Mouse (Mus musculus) embryonic facial prominence, embryonic 10.5 days (tissue): ENCODE results near the gene Cyth1. TPM values are rescaled to one million over a fixed set of nuclear protein-coding genes. Genes with fewer than 3 reads are reported as not detected.

Experiments used
- DNase-seq: peaks from one replicate; pipeline ENCODE4 v3.0.0-alpha.2; 2017; ENCODE audit warnings: low spot score
- H3K27ac ChIP-seq: fragments of 300-500 bp; sonication (generic); replicated peaks from 2 replicates; pipeline ENCODE4 v1.5.1; 2016; ENCODE audit warnings: mild to moderate bottlenecking
- H3K27me3 ChIP-seq: fragments of 300-500 bp; sonication (generic); replicated peaks from 2 replicates; pipeline ENCODE4 v1.6.1; 2016; ENCODE audit warnings: low read depth, mild to moderate bottlenecking; ENCODE audit not compliant: poor library complexity, severe bottlenecking
- H3K36me3 ChIP-seq: fragments of 300-500 bp; sonication (generic); replicated peaks from 2 replicates; pipeline ENCODE4 v1.6.1; 2016; ENCODE audit warnings: mild to moderate bottlenecking, moderate library complexity
- H3K4me1 ChIP-seq: fragments of 300-500 bp; sonication (generic); 2 replicates; pipeline ENCODE4 v1.6.1; 2016
- H3K4me3 ChIP-seq: fragments of 300-500 bp; sonication (generic); 2 replicates; pipeline ENCODE4 v1.5.1; 2016; ENCODE audit warnings: mild to moderate bottlenecking, moderate library complexity
- H3K9me3 ChIP-seq: fragments of 300-500 bp; sonication (generic); 2 replicates; pipeline ENCODE4 v1.6.1; 2016; ENCODE audit warnings: mild to moderate bottlenecking
- WGBS: fragments of 180-500 bp; shearing (Covaris S2); methylation state at CpG from one replicate; pipeline ENCODE4 v1.1.7; 2016; 5-methylcytosine and 5-hydroxymethylcytosine counted together
- polyA plus RNA-seq: library from polyadenylated mRNA; unstranded; fragments of >200 nt; fragmentation: Nextera tagmentation; extraction: Ambion mirVana; gene quantifications from 2 replicates; pipeline ENCODE4 v1.2.1, GENCODE M21; 2016

Cyth1 gene
- polyA plus RNA-seq, 1 experiment from 2014 or later: 15.8 TPM

GRCm38 (mm10) chr11:118151423-118152180 lies 96.8 kb downstream of the Cyth1 start:
- no peaks in the 10 kb centered on the region for H3K36me3 ChIP-seq
- no peak for DNase-seq
- peaks cover 9% of the 10 kb centered on the region; the same call in 1 of the 2 replicates for H3K9me3 ChIP-seq
- no peaks in the 10 kb centered on the region for H3K27me3 ChIP-seq
- WGBS: 90% methylated on average over 5 of the region's 5 CpGs
- no peaks in the 10 kb centered on the region for H3K4me1 ChIP-seq
- no peak overlapping the region for H3K4me3 ChIP-seq
- H3K27ac ChIP-seq: no peak overlapping the region

DNA sequence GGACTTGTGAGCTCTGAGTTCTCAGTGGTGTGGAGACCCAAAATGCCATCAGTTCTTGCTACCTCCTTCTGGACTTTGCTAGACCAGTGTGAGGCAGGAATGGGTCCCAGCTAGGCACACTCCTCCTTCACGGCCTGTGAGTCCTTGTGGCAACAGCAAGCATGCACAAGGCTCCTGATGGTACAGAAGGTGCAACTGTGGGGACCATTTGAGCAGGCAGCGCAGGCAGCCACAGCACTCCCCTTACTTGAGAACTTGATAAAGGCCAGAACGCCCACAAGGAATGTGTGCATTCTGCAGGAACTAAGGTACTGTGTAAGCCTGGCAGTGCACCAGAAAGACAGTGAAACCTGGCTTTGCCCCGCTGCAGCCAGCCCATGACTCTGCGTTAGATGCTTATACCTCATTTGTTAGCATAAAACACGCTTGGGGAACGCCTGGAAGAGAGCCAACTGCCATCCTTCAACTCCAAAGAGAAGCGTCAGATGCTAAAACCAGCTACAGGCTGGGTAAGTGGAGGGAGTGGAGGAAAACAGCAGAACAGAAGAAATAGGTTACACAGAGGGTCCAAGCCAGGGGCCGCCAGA lies 98.2 kb downstream of the Cyth1 start:
- H3K36me3 ChIP-seq: no peaks in the 10 kb centered on the region

DNA sequence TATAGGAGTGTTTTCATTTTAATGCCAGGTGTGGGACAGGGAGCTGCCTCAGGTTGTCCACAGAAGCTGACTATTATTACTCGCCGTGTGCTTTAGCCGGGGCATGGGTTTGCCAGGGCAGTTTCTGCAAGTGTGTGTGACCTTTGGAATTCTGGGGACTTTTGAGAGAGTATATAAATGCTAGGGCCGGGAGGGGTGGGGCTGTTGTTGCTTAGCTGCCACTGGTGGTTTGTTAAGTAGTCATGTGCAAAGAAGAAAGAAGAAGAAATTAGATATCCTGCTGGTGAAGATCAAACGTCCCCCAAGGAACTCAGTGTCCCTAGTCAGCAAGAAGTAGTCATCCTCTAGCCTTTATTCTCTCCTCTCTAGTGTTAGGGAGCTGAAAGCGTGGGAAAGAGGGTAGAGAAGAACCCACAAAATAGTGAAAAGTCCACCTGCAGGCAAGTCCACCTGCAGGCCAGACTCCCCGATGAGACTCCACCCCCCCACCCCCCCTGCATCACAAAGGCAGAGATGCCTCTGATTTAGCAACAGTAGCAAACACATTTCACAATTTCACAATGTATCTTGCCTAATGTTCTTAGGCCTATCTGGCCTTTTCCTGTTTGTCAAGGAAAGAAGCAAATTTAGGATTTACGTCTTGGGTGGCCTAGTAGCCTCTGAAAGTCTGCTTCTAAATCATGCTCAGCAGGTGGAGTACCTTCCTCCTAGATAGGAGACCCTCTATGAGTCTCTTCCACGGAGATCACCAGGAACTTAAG lies 100.3 kb downstream of the Cyth1 start:
- Histone ChIP-seq H3K27me3 (no peaks in the 10 kb centered on the region), H3K36me3 (no peaks in the 10 kb centered on the region), H3K9me3 (peaks cover 7% of the 10 kb centered on the region; the same call in 1 of the 2 replicates), H3K4me1 (no peaks in the 10 kb centered on the region), H3K27ac (no peak overlapping the region), H3K4me3 (no peak overlapping the region)
- 68% methylated on average over 9 of the region's 9 CpGs for WGBS
- DNase-seq: no peak

More for the DNA sequence above, 98.2 kb downstream of the Cyth1 start:
- Histone ChIP-seq H3K27ac (no peak overlapping the region), H3K4me1 (no peaks in the 10 kb centered on the region), H3K27me3 (no peaks in the 10 kb centered on the region), H3K9me3 (peaks cover 7% of the 10 kb centered on the region; the same call in 1 of the 2 replicates), H3K4me3 (no peak overlapping the region)
- DNase-seq: no peak
- 89% methylated on average over 9 of the region's 9 CpGs for WGBS

GRCm38 (mm10) chr11:118146446-118146845 lies 101.9 kb downstream of the Cyth1 start:
- peaks cover 7% of the 10 kb centered on the region; the same call in 1 of the 2 replicates for H3K9me3 ChIP-seq
- no peak overlapping the region for H3K27ac ChIP-seq
- H3K36me3 ChIP-seq: no peaks in the 10 kb centered on the region
- WGBS: 91% methylated on average over 10 of the region's 10 CpGs
- peaks cover 7% of the 10 kb centered on the region; the same call in 1 of the 2 replicates for H3K4me1 ChIP-seq
- no peak overlapping the region for H3K4me3 ChIP-seq
- no peak for DNase-seq
- no peaks in the 10 kb centered on the region for H3K27me3 ChIP-seq

- Histone ChIP-seq H3K4me1 (peaks cover 11% of the 10 kb centered on the region), H3K27ac (0 out of 2 replicates have a peak overlapping the region, but pooled peaks have one; percentile 32), H3K36me3 (no peaks in the 10 kb centered on the region), H3K27me3 (no peaks in the 10 kb centered on the region), H3K4me3 (no peak overlapping the region), H3K9me3 (peaks cover 2% of the 10 kb centered on the region; the same call in 1 of the 2 replicates)
- WGBS: 82% methylated on average over 16 of the region's 16 CpGs
- no peak for DNase-seq
These were observed 102.5 kb downstream of the Cyth1 start for GRCm38 (mm10) chr11:118145771-118146351.

DNA sequence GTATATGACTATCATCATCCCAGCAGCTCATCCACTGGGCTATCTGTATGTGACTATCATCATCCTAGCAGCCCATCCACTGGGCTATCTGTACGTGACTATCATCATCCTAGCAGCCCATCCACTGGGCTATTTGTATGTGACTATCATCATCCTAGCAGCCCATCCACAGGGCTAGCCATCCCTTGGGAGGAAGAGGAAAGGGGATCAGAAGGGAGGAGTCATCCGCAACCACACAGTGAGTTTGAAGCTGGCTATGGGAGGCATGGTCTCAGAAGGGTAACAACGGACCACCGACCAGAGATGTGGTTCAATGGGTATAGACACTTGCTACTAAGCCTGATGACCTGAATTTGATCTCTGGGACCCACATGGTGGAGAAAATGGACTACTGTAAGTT lies 103.3 kb downstream of the Cyth1 start:
- WGBS: 92% methylated on average over 4 of the region's 4 CpGs
- no peaks in the 10 kb centered on the region for H3K36me3 ChIP-seq
- H3K27ac ChIP-seq: no peak overlapping the region

DNA sequence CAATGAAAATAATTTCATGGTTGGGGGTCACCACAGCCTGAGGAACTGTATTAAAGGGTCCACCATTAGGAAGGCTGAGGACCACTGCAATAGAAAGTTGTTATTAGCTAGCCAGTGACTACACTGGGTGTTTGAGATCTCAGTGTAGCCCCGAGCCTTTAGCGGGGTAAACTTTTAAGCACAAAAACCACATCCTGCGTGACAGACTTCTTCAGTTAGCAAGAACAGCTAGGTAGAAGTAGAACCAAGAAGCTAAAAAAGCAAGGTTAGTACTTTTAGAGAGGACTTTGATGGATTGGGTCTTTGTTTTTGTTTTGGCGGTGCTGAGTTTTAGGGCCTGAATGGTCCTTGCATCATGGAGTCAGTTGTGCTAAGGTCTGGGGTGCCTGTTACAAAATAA lies 104.7 kb downstream of the Cyth1 start:
- DNase-seq: no peak
- Histone ChIP-seq H3K36me3 (no peaks in the 10 kb centered on the region), H3K4me1 (peaks cover 18% of the 10 kb centered on the region), H3K27me3 (no peaks in the 10 kb centered on the region), H3K4me3 (no peak overlapping the region), H3K9me3 (peaks cover 3% of the 10 kb centered on the region; the same call in 1 of the 2 replicates), H3K27ac (no peak overlapping the region)
- WGBS: 93% methylated on average over 4 of the region's 4 CpGs

More for the DNA sequence above, 103.3 kb downstream of the Cyth1 start:
- DNase-seq: no peak
- no peak overlapping the region for H3K4me3 ChIP-seq
- no peaks in the 10 kb centered on the region for H3K9me3 ChIP-seq
- peaks cover 18% of the 10 kb centered on the region for H3K4me1 ChIP-seq
- H3K27me3 ChIP-seq: no peaks in the 10 kb centered on the region

DNA sequence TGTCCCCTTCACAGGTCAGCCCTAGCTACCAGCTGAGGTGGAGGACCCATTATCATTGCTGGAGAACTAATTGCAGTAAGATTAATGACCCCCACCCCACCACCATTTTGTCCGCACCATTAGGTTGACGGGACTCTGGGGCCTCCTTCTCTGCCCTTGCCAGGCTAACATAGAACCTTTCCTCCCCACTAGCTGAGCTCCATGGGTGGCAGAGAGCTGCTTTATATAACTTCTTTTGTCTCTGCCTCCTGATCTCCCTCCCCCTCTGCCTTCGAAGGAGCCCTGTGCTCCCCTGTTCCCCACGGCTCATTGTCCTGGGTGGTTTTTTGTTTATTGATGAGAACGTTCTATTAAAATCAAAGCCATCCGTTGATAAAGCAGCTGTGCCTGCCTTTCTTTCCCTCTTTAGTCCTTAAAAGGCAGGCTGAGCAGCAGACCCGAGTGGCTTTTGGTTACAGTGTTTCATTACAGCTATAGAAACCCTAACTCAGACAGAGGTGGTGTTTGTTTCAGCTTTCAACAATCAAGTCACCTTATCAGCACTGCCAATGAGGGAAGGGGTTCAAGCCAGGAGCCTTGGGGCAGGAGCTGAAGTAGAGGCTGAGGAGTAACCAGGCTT lies 105.7 kb downstream of the Cyth1 start:
- 32% methylated on average over 7 of the region's 7 CpGs for WGBS
- peaks cover 18% of the 10 kb centered on the region for H3K4me1 ChIP-seq
- no peak for DNase-seq
- H3K36me3 ChIP-seq: no peaks in the 10 kb centered on the region
- no peak overlapping the region for H3K4me3 ChIP-seq
- peaks cover 5% of the 10 kb centered on the region; the same call in 1 of the 2 replicates for H3K9me3 ChIP-seq
- H3K27me3 ChIP-seq: no peaks in the 10 kb centered on the region
- H3K27ac ChIP-seq: no peak overlapping the region; the same call in 1 of the 2 replicates

DNA sequence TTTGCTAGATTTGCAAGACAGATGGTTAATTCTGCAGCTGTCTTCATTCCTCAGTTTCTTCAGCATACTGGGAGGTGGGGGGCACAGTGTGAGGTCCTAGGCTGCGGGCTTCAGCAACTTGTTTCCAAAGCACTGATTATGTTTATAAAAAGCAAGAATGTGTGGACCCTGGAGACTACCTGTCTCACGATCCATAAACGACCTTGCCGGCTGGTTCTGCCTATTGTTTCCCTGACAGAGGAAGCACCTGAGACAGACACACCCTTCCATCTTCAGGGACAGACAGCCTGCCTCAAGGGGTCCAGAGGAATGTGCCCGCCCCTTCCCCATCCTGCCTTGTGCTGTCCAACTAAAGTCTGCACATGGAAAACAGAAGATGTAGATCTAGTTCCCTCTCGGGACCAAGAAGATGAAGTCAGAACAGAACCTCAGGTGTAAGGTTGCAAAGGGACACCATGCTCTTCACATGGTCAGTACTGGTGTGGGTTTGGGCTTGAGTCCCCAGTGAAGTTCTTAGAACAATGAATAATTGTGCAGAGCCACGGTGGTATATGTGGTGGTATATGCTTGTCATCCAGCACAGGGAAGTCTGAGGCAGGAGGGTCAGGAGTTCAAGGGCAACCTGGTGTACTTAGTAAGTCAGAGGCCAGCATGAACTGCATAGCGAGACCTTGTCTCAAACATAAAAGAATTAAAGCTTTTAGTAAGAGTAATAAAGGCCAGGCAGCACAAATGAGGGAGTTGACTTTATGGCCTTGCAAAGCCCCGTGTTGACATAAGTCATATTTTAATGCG lies 107.4 kb downstream of the Cyth1 start:
- no peak for DNase-seq
- peaks cover 23% of the 10 kb centered on the region for H3K4me1 ChIP-seq
- H3K4me3 ChIP-seq: no peak overlapping the region
- peaks cover 5% of the 10 kb centered on the region; the same call in 1 of the 2 replicates for H3K9me3 ChIP-seq
- H3K27ac ChIP-seq: no peak overlapping the region; the same call in 1 of the 2 replicates
- H3K36me3 ChIP-seq: no peaks in the 10 kb centered on the region
- H3K27me3 ChIP-seq: no peaks in the 10 kb centered on the region
- WGBS: 80% methylated on average over 10 of the region's 10 CpGs

DNA sequence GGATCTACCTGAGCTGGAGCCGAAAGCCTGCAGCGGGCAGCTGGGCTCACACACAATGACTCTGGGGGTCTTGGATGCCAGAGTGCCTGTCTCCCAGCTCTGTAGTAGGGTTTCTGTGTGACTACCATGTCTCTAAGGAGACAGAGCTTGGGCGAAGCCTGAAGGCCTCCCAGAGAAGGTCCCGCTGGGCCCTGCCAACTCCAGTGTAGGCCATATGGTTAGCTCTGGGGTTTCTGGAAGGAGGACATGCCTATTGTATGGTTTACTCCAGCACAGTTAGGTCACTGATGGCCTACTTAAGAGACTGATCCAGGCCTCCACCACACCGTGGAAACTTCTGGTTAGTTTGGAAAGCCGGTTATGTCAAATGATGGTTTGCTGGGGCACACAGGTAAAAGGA lies 110.0 kb downstream of the Cyth1 start:
- no peak for DNase-seq
- 95% methylated on average over 6 of the region's 6 CpGs for WGBS

GRCm38 (mm10) chr11:118136172-118136632 lies 112.2 kb downstream of the Cyth1 start:
- H3K4me1 ChIP-seq: peaks cover 45% of the 10 kb centered on the region
- 0 out of 2 replicates have a peak overlapping the region, but pooled peaks have one; percentile 7 for H3K27ac ChIP-seq
- no peaks in the 10 kb centered on the region for H3K36me3 ChIP-seq
- peaks cover 5% of the 10 kb centered on the region; the same call in 1 of the 2 replicates for H3K9me3 ChIP-seq
- 42% methylated on average over 5 of the region's 5 CpGs for WGBS
- DNase-seq: no peak
- no peaks in the 10 kb centered on the region for H3K27me3 ChIP-seq
- no peak overlapping the region for H3K4me3 ChIP-seq

More for the DNA sequence above, 110.0 kb downstream of the Cyth1 start:
- H3K27ac ChIP-seq: no peak overlapping the region
- H3K4me1 ChIP-seq: peaks cover 47% of the 10 kb centered on the region
- H3K4me3 ChIP-seq: no peak overlapping the region
- no peaks in the 10 kb centered on the region for H3K27me3 ChIP-seq
- peaks cover 5% of the 10 kb centered on the region; the same call in 1 of the 2 replicates for H3K9me3 ChIP-seq
- H3K36me3 ChIP-seq: no peaks in the 10 kb centered on the region
